Mouse (Mus musculus) layer of hippocampus, postnatal 10 days (tissue): ENCODE data around the gene Prr18. TPM values are rescaled to one million over a fixed set of nuclear protein-coding genes. Genes with fewer than 3 reads are reported as not detected.
A peak's percentile ranks its signal among the peaks of the same experiment; 100 is the strongest.
"Not testable (repeated sequence)": the region's sequence is repeated elsewhere in the genome, so short reads cannot be mapped to it uniquely, and the experiment has no call there.

Experiments used
- DNase-seq, 2 experiments: peaks; one replicate each; pipeline ENCODE4 v3.0.0; 2021; ENCODE audit warnings: low spot score in 2 of 2
- long read RNA-seq: library from polyadenylated mRNA; stranded (forward); transcript quantifications from one replicate; pipeline ENCODE4 v2.0.0, GENCODE M21; 2023
- total RNA-seq, 2 experiments: library from RNA; stranded (reverse); gene quantifications; 2 replicates each; pipeline ENCODE4 v1.2.3; 2021

Prr18 gene
- 10 to 100 TPM in 1 of 2 experiments, 1 to 10 TPM in 1; 9.3 to 11.1 TPM for total RNA-seq
- long read RNA-seq, transcript Prr18-202 (2 exons, 3,251 nt) = major isoform, 8 of 12 reads
- long read RNA-seq, partial matches to known transcripts = 0 of 12 reads
- long read RNA-seq, other reads (novel, unspliced or antisense) = 3 of 12 reads

GRCm38 (mm10) chr17:8337159-8337558, at the start of gene Prr18:
Gene Prr18 (plus strand): TSS chr17:8337459.
- not testable (repeated sequence) for DNase-seq

GRCm38 (mm10) chr17:8289993-8290679, 47.1 kb upstream of the Prr18 start:
- no peak for DNase-seq

GRCm38 (mm10) chr17:8290736-8291135, 46.5 kb upstream of the Prr18 start:
- DNase-seq = no peak

GRCm38 (mm10) chr17:8295825-8296224, 41.4 kb upstream of the Prr18 start:
- DNase-seq = no peak

- DNase-seq = no peak
Measured at GRCm38 (mm10) chr17:8296313-8296844, 40.9 kb upstream of the Prr18 start.

- no peak for DNase-seq
Measured at GRCm38 (mm10) chr17:8297746-8298145, 39.5 kb upstream of the Prr18 start.

- no peak for DNase-seq
Measured at GRCm38 (mm10) chr17:8298281-8298680, 39.0 kb upstream of the Prr18 start.

- DNase-seq = no peak
Measured at GRCm38 (mm10) chr17:8299524-8299923, 37.7 kb upstream of the Prr18 start.

- no peak for DNase-seq
Measured at GRCm38 (mm10) chr17:8301515-8301914, 35.7 kb upstream of the Prr18 start.

- DNase-seq = no peak
Measured at GRCm38 (mm10) chr17:8302772-8303438, 34.4 kb upstream of the Prr18 start.

GRCm38 (mm10) chr17:8303671-8304070, 33.6 kb upstream of the Prr18 start:
- no peak for DNase-seq

GRCm38 (mm10) chr17:8305801-8306200, 31.5 kb upstream of the Prr18 start:
- no peak for DNase-seq

GRCm38 (mm10) chr17:8310838-8311614, 26.2 kb upstream of the Prr18 start, which contains the start of gene Sft2d1:
Gene Sft2d1 (plus strand): TSS chr17:8311102.
- peak; percentile 95 to 97 for DNase-seq

- DNase-seq = no peak
Measured at GRCm38 (mm10) chr17:8311751-8312150, 25.5 kb upstream of the Prr18 start.

- DNase-seq = no peak
Measured at GRCm38 (mm10) chr17:8313976-8314375, 23.3 kb upstream of the Prr18 start.

GRCm38 (mm10) chr17:8316251-8316650, 21.0 kb upstream of the Prr18 start:
- DNase-seq = peak; percentile 41 to 49

GRCm38 (mm10) chr17:8326877-8327276, 10.4 kb upstream of the Prr18 start:
- DNase-seq = not testable (repeated sequence)

- no peak for DNase-seq
Measured at GRCm38 (mm10) chr17:8328511-8329174, 8.6 kb upstream of the Prr18 start.

- no peak for DNase-seq
Measured at GRCm38 (mm10) chr17:8330602-8331001, 6.7 kb upstream of the Prr18 start.

- peak in 1 of 2 experiments; percentile 37 for DNase-seq
Measured at GRCm38 (mm10) chr17:8339666-8340374, 2.6 kb downstream of the Prr18 start.
